Mouse (Mus musculus) gastrocnemius, postnatal 4 days (tissue): Measurements from ENCODE around the gene Fam122b. TPM values are rescaled to one million over a fixed set of nuclear protein-coding genes. Genes with fewer than 3 reads are reported as not detected.

Source experiments
- DNase-seq, 2 experiments: peaks; one replicate each; pipeline ENCODE4 v3.0.0; 2021 to 2022; ENCODE audit warnings: low spot score in 2 of 2, mixed read lengths in 2 of 2
- long read RNA-seq, 2 experiments: library from polyadenylated mRNA; stranded (forward); transcript quantifications; one replicate each; pipeline ENCODE4 v2.0.0; 2021
- total RNA-seq, 2 experiments: library from RNA; stranded (reverse); gene quantifications; 2 replicates each; pipeline ENCODE4 v1.2.3; 2021

Gene Fam122b
- 10 to 100 TPM; 15.6 to 24.5 TPM for total RNA-seq
- long read RNA-seq, experiment 1, partial matches to known transcripts: 1 of 10 reads
- long read RNA-seq, experiment 1, other reads (novel, unspliced or antisense): 4 of 10 reads
- long read RNA-seq, experiment 2, transcript Fam122b-203 (9 exons, 3,074 nt): major isoform, 14 of 28 reads
- long read RNA-seq, experiment 2, transcript Fam122b-202 (9 exons, 3,536 nt): minor isoform, 5 of 28 reads
- long read RNA-seq, experiment 2, partial matches to known transcripts: 0 of 28 reads
- long read RNA-seq, experiment 2, other reads (novel, unspliced or antisense): 9 of 28 reads

GRCm38 (mm10) chrX:53269289-53270062 is at the start of gene Fam122b:
TSS of gene Fam122b (minus strand) at chrX:53269805.
- DNase-seq: peak; percentile 85 to 90

DNA sequence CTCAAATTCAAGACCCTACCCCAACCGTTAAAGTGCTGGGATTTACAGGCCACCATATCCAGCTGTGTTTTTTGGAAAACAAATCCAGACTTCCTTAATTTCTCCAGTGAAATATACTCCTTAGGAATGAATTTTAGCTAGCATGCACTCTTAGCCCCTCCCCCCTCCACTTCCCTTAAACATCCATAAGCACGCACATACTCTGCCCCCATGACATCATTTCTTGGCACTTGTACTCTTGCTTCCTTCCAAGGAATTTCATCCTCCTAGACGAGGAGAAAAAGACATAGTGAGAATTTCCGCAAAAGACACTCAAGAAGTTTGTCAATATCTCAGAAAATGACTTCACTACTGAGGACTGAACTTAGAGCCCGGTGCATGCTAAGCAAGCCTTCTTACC is 18.3 kb upstream of the Fam122b start:
- no peak for DNase-seq

DNA sequence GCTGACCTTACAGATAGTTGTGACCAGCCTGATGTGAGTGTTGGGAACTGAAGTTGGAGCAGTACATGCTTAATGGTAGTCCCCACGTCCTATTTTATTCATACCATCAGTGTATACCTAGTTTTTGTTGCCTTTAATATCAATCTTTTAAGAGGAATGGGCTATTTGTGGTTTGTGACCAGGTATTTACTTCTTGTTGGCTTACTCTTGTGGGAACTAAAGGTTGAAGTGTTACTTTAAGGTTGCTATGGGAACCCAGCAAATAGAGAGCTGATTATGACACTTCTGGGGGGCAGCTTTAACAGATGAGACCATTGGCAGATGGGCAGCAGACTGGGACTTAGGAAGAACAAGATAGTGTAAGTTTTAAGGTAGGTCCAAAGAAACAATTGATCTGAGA is 3.5 kb upstream of the Fam122b start, which contains the start of gene Fam122c:
Gene Fam122c, plus strand, starts transcription at position 301 of the 400 bp plus-strand sequence.
- DNase-seq: no peak

DNA sequence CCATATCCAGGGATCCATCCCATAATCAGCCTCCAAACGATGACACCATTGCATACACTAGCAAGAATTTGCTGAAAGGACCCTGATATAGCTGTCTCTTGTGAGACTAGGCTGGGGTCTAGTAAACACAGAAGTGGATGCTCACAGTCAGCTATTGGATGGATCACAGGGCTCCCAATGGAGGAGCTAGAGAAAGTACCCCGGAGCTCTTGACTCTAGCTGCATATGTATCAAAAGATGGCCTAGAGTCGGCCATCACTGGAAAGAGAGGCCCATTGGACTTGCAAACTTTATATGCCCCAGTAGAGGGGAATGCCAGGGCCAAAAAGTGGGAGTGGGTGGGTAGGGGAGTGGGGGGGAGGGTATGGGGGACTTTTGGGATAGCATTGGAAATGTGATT is 2.0 kb upstream of the Fam122b start:
- DNase-seq: peak; percentile 13 to 42

GRCm38 (mm10) chrX:53270063-53270432 is 443 bp upstream of the Fam122b start:
- no peak for DNase-seq

- peak; percentile 29 to 58 for DNase-seq
Measured at GRCm38 (mm10) chrX:53268856-53269255, 749 bp downstream of the Fam122b start.

GRCm38 (mm10) chrX:53266186-53266585 is 3.4 kb downstream of the Fam122b start:
- DNase-seq: no peak

DNA sequence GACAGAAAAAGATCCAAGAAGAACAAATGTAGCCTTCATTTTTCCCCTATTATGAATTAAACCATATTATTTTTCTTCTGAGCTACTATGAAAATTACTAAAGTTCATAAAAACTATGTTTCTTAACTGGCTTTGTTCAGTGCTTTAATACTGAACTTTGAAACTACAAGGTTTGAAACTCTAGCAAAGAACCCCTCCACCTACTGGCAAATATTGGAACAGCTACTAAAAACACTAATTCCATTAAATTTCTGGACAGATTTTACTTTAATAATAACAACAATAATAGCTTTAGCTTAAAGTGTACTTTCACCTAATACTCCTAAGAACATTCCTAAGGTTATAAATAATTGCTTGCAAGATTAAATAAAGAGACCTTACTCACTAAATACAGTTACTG is 14.4 kb downstream of the Fam122b start:
- no peak for DNase-seq

- DNase-seq: no peak
Measured at GRCm38 (mm10) chrX:53240011-53240410, 29.6 kb downstream of the Fam122b start, which contains the start of gene Plac1. TSS of gene Plac1 (minus strand) at chrX:53240111.

GRCm38 (mm10) chrX:53237971-53238370 is 31.6 kb downstream of the Fam122b start:
- no peak for DNase-seq

DNA sequence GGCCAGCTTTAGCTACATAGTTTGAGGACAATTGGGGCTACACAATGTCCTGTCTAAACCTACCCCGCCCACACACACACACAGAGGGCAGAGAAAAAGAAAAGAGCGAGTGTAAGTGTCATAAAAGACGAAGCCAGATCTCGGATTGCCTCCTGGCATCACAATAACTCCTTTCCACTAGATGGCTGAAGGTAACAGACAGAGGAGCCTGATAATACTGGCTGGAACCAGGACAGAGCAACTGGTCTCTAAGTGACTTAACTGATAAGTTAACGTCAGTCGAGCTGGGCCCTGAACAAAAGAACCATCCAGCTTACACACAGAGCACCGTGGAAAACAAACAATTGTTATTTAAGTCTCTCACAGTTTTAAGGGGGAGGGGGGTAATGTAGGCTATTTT is 33.2 kb downstream of the Fam122b start:
- no peak for DNase-seq

DNA sequence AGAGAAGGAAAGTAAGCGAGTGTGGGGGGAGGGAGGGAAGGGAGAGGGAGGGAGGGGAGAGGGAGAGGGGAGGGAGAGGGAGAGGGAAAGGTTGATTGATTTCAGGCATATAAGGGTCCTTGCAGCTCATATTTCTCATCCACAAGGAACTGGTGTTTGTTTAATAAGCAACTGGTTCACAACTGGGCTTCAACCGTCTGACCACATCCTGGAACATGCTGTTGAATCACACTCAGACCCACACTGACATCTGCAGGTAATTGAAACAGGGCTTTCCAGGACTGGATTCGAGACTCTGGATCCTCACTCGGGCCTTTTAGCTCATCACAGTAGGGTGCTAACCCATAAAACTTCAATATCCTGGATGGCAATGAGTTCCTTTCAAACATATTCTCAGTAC is 35.9 kb downstream of the Fam122b start:
- DNase-seq: no peak

DNA sequence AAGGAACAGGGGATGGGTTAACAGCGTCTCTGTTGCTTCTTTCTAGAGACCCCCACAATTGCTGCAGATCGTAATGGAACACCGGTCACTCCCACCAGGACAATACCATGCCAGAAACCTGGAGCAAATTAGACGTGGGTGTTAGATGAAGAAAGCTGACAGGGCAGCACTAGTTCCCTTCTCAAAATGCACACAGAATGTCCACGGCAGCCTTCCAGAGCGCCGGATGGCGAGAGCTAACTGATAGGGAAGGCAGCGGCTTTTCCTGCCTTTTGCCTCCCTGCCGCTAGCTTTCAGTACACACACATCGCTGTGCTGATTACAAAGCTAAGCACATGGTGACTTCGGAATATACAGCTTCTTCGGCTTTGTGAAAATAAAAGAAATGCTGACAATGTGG is 37.6 kb downstream of the Fam122b start:
- peak in 1 of 2 experiments; percentile 22 for DNase-seq

- no peak for DNase-seq
Measured at GRCm38 (mm10) chrX:53224353-53224944, 45.2 kb downstream of the Fam122b start.

- peak; percentile 19 to 61 for DNase-seq
Measured at GRCm38 (mm10) chrX:53220855-53221254, 48.8 kb downstream of the Fam122b start.

DNA sequence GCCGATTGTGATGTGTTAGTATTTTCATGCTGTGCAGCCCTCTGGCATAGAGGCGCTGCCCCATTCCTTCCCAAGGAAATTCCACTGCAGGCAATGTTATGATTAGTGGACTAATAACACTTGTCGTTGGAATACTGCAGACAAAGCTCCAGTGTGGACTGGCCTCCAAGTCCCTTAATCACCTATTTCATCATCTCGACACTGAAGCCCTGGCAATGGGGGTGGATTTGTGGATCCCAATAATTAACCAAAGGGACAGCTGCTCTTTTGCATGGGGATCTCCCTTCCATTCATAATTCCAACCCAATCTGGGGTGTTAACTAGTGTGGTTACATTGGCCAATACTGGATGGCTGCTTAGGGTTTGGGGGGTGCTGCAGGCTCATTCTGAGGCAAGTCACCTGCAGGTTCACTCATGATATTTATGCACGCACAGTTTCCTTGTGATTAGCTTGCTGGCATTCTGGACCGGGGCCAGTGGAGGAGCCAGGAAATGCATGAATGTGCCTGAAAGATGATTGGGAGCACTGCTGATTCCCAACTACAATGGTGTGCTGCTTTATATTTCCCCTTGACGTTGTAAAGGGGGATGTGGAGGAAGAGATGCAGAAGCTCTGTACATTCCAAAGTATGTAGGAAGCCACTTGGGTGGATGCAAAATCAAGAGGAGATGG is 54.9 kb downstream of the Fam122b start:
- no peak for DNase-seq

DNA sequence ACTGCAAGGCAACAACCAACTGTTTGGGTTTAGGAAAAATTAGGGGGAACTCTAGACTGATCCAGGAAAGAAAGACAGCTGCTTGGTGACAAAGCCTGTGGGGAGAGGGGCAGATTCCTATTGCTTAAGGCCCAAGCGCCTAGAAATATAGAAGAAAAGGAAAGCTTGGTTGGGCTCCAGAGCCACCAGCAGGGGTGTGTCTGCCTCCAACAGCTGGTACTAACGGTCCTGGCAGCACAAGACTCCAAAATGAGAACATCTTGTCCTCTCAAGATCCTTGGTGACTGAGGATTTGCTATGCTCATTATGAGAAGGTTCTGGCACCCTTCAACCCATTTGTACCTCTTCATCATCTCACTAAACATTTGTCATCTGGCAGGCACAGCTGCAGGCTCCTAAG is 55.8 kb downstream of the Fam122b start:
- no peak for DNase-seq

- DNase-seq: peak in 1 of 2 experiments; percentile 16
Measured at GRCm38 (mm10) chrX:53212485-53212884, 57.1 kb downstream of the Fam122b start.

DNA sequence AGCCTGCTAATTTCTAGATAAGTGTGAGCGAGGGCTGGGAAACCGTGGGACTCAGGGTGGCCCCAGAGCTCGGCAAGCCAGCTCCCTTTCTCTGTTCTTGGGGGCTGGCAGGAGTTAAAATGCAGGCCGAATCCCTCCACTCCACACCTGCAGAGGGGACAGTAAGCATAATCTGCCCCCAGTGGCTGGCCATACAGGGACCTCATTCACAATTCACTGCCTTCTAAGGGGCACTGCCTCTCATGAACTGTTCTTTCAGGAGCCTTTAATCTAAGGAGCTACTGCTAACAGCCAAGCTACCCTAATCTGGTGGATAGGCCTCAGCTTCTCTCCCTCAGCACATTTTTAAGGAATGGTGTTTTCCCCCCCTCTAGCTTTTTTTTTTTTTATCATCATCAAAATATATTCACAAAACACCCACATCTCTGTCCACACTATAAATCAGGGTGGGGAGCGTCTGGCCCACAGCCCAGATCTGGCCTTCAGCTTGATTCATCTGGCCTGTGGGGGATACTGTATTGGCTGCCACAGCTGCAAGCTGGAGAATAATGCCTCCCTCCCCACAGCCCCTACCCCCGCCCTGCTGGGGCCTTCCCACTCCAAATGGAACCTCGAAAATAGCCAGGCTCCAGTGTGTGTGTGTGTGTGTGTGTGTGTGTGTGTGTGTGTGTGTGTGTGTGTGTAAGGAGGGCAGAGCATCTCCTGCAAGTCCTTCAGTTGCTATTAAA is 57.7 kb downstream of the Fam122b start:
- DNase-seq: peak; percentile 59 to 81

GRCm38 (mm10) chrX:53209431-53209830 is 60.2 kb downstream of the Fam122b start:
- DNase-seq: no peak
